Mouse (Mus musculus): Measurements from ENCODE around the gene Upf3a. TPM values are rescaled to one million over a fixed set of nuclear protein-coding genes. Genes with fewer than 3 reads are reported as not detected.
"Not testable (repeated sequence)": the region's sequence is repeated elsewhere in the genome, so short reads cannot be mapped to it uniquely, and the experiment has no call there.

The Upf3a gene
- 43.1 and 45.7 TPM in 2 replicates for polyA plus RNA-seq (2016; fragmentation: Nextera tagmentation; extraction: Ambion mirVana)

DNA sequence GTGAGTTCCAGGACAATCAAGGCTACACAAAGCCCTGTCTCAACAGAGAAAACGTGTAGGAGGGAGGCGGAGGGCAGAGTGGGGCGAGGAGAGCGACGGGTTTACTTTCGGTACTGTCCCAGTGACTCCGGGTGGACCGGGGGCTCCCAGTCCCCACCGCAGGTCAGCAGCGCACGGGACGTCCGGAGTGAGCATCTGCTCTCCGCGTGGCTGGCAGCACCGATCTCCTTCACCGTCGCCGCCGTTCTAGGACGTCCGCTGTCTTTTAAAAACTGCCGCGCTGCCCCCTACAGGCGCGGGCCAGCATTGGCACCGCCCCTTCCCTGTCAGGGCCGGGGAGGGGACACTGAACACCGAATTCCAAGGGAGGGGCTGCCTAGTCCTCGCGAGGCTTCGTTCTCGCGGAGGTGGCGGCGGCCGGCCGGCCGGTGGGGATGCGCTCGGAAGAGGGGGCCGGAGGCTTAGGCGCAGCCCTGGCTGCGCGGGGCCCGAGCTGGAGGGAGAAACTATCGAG lies at the start of gene Upf3a:
Upf3a (plus strand) TSS at position 366 of the 514 bp plus-strand sequence.
- Histone ChIP-seq H3K4me1 (peaks cover 16% of the 10 kb centered on the region), H3K4me3 (peak within 1 kb of the TSS; percentile 67), H3K9ac (replicated peaks) (peak within 1 kb of the TSS; percentile 83), H3K27me3 (no peaks in the 10 kb centered on the region), H3K4me2 (replicated peaks) (peak within 1 kb of the TSS; percentile 70), H3K36me3 (peaks cover 29% of the 10 kb centered on the region), H3K9me3 (no peaks in the 10 kb centered on the region), H3K27ac (replicated peaks) (peak within 1 kb of the TSS; percentile 98)
- WGBS, result under 1% methylated on average over 47 of the region's 47 CpGs
- peak; percentile 94 for ATAC-seq (ENCODE audit: low FRiP score, low read depth)

DNA sequence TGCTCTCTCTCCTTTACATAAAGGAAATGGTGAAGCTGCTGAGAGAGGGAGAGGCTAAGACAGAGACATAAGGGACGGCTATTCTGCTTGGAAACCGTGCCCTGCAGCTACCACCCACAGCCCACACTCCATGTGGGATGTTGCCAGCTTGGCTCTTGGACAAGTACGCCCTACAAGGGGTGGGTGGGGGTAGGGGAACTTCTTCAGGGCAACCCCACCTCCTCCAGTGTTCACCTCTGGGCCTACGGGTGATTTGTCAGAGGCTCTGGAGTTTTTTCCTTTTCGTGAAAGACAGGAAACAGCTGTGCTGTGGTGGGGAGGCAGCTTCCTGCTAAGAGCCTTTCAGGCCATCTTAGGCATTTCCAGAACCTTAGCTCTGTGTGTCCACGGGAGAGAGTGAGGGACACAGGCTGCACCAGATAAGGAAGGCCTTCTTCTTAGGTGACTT lies 45.1 kb upstream of the Upf3a start:
- Histone ChIP-seq H3K27ac (replicated peaks) (no peak overlapping the region), H3K4me2 (replicated peaks) (no peak overlapping the region), H3K4me1 (no peaks in the 10 kb centered on the region), H3K27me3 (no peaks in the 10 kb centered on the region), H3K9me3 (no peaks in the 10 kb centered on the region), H3K36me3 (no peaks in the 10 kb centered on the region), H3K4me3 (no peak overlapping the region), H3K9ac (replicated peaks) (no peak overlapping the region)
- no peak for ATAC-seq (ENCODE audit: low FRiP score, low read depth)
- WGBS, result 56% methylated on average over 6 of the region's 6 CpGs

DNA sequence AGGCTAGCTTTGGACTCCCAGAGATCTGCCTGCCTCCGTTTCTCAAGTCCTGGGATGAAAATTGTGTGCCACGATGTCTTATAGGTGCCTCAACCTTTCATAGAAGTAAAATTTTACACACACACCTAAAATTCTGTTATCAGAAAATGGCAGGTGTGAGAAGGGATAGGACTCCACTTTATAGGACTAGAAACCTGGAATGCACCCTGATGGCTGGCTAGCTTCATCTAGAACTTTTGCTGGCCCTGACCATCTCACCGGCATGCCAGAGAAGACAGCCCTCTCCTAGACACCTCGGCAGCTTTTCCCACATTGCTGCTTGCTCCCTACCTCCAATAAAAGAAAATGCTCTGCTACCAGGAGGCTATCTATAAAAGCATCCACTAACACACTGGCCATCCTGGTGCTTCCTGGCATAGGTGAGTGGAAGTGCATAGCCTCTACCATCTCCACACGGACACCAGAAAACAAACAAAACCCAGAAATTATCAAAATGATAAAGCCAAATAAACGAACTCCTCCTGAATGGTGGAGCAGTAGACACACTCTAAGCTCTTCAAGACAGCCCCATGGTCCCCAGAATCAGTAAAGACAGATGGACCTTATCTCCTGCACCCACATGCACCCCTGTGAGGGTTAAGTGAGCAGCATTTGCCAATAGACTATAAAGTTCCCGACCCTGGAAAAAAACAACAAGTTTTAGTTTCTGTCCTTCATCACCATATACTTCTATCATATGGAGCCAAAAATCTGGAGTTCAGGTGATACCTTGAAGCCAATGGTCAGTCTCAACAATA lies 44.4 kb upstream of the Upf3a start:
- H3K27ac ChIP-seq (replicated peaks), result no peak overlapping the region
- no peak for ATAC-seq (ENCODE audit: low FRiP score, low read depth)
- no peaks in the 10 kb centered on the region for H3K27me3 ChIP-seq
- H3K4me1 ChIP-seq, result no peaks in the 10 kb centered on the region
- H3K36me3 ChIP-seq, result no peaks in the 10 kb centered on the region
- H3K4me2 ChIP-seq (replicated peaks), result no peak overlapping the region
- H3K9me3 ChIP-seq, result no peaks in the 10 kb centered on the region
- WGBS, result 88% methylated on average over 7 of the region's 7 CpGs
- no peak overlapping the region for H3K4me3 ChIP-seq
- no peak overlapping the region for H3K9ac ChIP-seq (replicated peaks)

DNA sequence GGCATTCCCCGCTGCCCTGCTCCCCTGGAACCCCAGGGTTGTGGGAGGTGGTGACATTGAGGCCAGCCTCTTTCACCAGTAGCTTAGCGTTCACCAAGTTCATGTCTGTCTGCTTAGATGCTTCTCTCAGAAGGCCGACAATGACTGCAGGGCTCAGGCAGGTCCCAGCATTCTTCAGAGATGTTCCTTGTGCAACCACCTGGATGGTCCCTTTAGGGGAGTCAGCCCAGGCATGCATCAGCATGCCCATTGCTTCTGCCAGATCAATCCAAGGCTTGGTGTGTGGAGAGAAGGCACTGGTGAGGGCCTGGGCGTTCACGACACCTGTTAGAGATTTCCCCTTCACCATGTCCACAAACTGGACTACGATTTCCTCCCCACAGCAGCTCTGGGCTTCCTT lies 39.2 kb upstream of the Upf3a start:
- not testable (repeated sequence) for H3K9me3 ChIP-seq; H3K4me1 ChIP-seq; ATAC-seq (ENCODE audit: low FRiP score, low read depth); H3K27me3 ChIP-seq; H3K27ac ChIP-seq (replicated peaks); H3K9ac ChIP-seq (replicated peaks); H3K4me3 ChIP-seq; H3K36me3 ChIP-seq; H3K4me2 ChIP-seq (replicated peaks)
- WGBS, result 91% methylated on average over 5 of the region's 6 CpGs

DNA sequence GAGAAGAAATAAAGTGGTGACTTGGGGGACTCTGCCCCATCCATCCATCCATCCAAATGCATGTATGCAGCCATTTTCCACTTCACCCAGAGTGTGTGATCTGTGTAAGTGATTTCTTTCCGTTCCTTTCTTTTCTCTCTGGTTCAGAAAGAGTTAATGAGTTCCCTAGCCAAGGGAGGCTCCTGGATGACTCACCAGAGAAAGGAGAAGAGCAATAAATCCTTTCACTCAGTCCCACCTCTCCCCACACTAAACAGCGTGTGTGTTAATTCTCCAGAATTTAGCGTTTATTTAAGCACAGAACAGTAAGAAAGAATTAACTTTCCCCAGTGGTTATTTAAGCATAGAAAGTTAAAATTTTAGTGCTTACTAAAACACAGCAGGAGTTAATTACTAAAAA lies 37.8 kb upstream of the Upf3a start:
- WGBS, result 50% methylated on average over 3 of the region's 3 CpGs
- Histone ChIP-seq H3K4me2 (replicated peaks) (no peak overlapping the region), H3K36me3 (no peaks in the 10 kb centered on the region), H3K4me1 (no peaks in the 10 kb centered on the region), H3K4me3 (no peak overlapping the region), H3K9ac (replicated peaks) (no peak overlapping the region), H3K27me3 (no peaks in the 10 kb centered on the region), H3K27ac (replicated peaks) (no peak overlapping the region), H3K9me3 (no peaks in the 10 kb centered on the region)
- no peak for ATAC-seq (ENCODE audit: low FRiP score, low read depth)

DNA sequence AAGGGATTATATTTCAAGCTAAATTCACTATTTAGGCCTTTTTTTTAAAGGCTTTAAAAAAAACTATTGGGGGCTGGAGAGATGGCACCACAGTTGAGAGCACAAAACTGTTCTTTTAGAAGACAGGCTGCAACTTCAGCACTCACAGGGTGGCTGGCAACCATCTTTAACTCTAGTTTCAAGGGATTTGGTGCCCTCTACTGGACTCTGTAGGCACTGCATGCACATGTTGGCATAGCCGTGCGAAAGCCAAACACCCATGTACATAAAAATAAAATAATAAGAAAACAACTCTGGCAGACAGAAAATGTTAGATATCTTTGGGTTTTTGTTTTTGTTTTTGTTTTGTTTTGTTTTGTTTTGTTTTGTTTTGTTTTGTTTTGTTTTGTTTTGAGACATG lies 31.7 kb upstream of the Upf3a start:
- Histone ChIP-seq H3K36me3 (no peaks in the 10 kb centered on the region), H3K4me2 (replicated peaks) (no peak overlapping the region), H3K9ac (replicated peaks) (no peak overlapping the region), H3K9me3 (no peaks in the 10 kb centered on the region), H3K4me1 (peaks cover 9% of the 10 kb centered on the region), H3K27me3 (no peaks in the 10 kb centered on the region), H3K27ac (replicated peaks) (no peak overlapping the region), H3K4me3 (no peak overlapping the region)
- no peak for ATAC-seq (ENCODE audit: low FRiP score, low read depth)
- WGBS, result 18% methylated on average over 2 of the region's 2 CpGs

DNA sequence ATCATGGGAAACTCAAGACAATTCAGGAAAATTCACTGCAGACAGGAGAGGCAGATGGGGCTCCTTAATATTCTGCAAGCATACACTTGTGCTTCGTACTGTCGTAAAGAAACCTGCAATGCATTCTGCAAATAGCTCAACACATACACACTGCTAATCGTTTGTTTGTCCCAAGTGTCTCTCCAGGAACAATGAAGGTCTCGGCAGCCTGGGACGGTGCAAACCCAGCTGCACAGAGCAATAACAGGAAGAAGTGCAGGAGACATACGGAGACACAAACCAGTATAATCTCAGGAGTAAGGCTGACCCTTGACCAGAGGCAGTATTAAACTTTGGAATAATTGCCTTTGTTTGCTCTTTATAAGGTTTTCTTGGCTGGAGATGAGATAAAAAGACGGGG lies 28.9 kb upstream of the Upf3a start:
- Histone ChIP-seq H3K27me3 (no peaks in the 10 kb centered on the region), H3K27ac (replicated peaks) (no peak overlapping the region), H3K9ac (replicated peaks) (no peak overlapping the region), H3K9me3 (no peaks in the 10 kb centered on the region), H3K36me3 (peaks cover 14% of the 10 kb centered on the region), H3K4me2 (replicated peaks) (no peak overlapping the region), H3K4me3 (no peak overlapping the region), H3K4me1 (peaks cover 18% of the 10 kb centered on the region)
- WGBS, result 73% methylated on average over 7 of the region's 7 CpGs
- ATAC-seq (ENCODE audit: low FRiP score, low read depth), result no peak

DNA sequence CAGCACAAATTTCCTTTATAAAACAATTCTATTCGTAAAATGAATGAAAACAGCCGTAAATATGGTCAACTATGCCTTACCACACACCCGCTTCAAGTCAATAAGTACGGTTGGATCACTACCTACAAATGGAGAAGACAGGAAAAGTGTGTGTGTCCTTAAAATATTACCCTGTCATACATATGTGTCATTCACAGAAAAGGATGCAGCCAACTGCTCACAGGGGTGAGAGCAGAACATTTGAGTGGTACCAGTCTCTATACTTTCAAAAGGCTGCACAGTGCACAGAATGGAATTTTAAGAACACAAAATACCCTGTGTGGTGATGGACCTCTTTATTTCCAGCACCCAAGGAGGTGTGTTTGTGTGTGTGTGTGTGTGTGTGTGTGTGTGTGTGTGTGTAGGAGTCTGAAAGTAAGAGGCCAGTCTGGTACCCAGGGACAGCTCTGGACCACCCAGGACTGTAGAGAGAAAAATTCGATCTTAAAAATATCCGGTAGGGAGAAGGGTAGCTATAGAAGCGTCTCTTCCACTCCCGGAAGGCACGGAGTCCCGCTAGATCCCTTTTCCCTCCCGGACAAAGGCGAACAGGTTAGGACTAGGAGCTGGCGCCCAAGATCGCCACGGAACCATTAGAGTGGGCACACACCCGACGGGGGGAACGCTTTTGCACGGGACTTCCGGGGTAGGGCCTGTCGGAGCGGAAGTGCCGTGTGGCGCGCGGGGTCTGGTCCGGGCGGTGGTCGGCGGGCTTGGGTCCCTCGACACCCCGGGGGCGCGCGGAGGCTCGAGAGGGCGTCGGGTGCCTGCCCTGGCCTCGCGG lies 28.2 kb upstream of the Upf3a start, which contains the start of gene Cdc16:
Cdc16 (plus strand) TSS at position 695 of the 823 bp plus-strand sequence.
- Histone ChIP-seq H3K27me3 (no peaks in the 10 kb centered on the region), H3K27ac (replicated peaks) (peak within 1 kb of the TSS; percentile 73), H3K4me1 (peaks cover 18% of the 10 kb centered on the region), H3K4me2 (replicated peaks) (peak within 1 kb of the TSS; percentile 89), H3K9ac (replicated peaks) (peak within 1 kb of the TSS; percentile 95), H3K9me3 (no peaks in the 10 kb centered on the region), H3K4me3 (peak within 1 kb of the TSS; percentile 99), H3K36me3 (peaks cover 19% of the 10 kb centered on the region)
- peak; percentile 95 for ATAC-seq (ENCODE audit: low FRiP score, low read depth)
- WGBS, result 9% methylated on average over 40 of the region's 40 CpGs

DNA sequence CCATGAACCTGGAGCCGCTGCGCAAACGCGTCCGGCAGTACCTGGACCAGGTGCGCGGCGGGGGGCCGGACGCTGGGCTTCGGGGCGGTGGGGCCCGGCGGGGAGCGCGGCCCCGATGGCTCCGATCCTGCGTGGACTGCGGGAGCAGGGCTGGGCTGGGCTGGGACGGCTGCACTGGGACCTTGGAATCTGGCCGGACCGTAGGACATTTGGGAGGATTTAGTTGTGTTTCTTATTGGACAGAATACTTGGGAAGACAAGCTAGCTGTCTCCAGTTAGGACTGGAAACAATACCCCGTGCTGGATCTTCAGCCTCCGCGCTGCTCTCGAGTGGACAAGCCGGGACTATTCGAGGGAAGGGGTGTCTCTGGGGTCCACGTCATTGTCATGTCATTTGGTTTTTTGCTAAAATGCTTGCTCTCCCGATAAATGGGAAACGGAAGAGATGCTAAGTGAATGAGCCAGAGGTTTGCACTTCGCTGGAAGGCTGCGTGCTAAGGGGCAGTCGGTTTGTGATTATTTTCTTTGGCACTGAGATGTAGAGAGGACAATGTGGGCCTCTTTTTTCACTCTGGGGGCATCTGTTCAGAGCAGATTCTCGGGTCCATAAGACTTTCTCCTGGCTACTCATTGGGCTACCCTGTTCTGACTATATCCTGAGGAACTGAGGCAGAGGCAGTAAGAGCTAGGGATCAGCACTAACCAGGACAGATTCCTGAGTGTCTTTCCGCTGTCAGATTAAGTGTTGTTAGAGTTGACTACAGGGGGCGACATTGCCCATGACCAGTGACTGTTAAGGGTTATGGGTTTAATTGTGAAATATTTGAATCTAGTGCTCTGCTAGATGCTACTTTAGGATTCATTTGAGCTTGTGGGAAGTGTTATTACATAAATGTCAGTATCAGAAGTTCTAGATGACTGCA lies 27.3 kb upstream of the Upf3a start:
- H3K27ac ChIP-seq (replicated peaks), result peak overlapping the region; percentile 67
- peaks cover 18% of the 10 kb centered on the region for H3K4me1 ChIP-seq
- peak overlapping the region; percentile 99 for H3K4me3 ChIP-seq
- H3K4me2 ChIP-seq (replicated peaks), result peak overlapping the region; percentile 89
- H3K27me3 ChIP-seq, result no peaks in the 10 kb centered on the region
- ATAC-seq (ENCODE audit: low FRiP score, low read depth), result peak; percentile 77
- 1% methylated on average over 38 of the region's 38 CpGs for WGBS
- peak overlapping the region; percentile 95 for H3K9ac ChIP-seq (replicated peaks)
- no peaks in the 10 kb centered on the region for H3K9me3 ChIP-seq
- peaks cover 28% of the 10 kb centered on the region for H3K36me3 ChIP-seq

DNA sequence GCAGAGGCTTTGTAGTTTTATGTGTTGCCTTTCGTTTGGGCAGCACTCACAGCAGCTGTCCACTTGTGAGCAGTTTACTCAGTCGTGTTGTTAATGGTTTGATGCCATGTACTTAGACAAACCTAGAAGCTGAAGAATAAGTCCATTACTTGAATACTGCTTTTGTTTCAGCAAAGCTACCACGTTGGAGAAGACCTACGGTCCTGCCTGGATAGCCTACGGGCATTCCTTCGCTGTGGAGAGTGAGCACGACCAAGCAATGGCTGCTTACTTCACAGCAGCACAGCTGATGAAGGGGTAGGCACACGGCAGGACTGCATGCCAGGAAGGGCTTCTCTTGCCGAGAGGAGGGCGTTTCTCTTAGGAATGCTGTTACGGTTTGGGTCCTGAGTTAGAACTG lies 16.2 kb upstream of the Upf3a start:
- Histone ChIP-seq H3K36me3 (peaks cover 87% of the 10 kb centered on the region), H3K9me3 (no peaks in the 10 kb centered on the region), H3K27me3 (no peaks in the 10 kb centered on the region), H3K4me3 (no peak overlapping the region), H3K9ac (replicated peaks) (no peak overlapping the region), H3K4me2 (replicated peaks) (no peak overlapping the region), H3K4me1 (no peaks in the 10 kb centered on the region), H3K27ac (replicated peaks) (no peak overlapping the region)
- 91% methylated on average over 11 of the region's 11 CpGs for WGBS
- no peak for ATAC-seq (ENCODE audit: low FRiP score, low read depth)

DNA sequence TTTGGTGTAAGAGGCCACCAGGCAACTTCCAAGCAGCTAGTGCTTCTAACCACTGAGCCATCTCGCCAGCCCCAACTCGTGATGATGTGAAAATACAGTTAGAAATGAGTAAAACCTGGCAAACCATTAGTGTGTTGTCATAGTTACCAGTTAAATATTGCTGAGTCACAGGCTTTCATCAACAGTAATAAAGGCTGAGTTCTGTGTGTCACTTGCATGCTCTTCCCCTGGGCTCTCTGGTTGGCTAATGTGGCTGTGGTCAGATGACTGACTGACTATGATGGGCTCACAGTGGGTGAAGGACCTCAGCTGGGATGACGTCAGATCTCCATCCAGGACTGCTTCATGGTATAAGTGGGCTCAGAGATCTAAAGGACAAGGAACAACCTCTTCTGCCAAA lies 4.9 kb upstream of the Upf3a start:
- no peaks in the 10 kb centered on the region for H3K9me3 ChIP-seq
- no peak overlapping the region for H3K4me2 ChIP-seq (replicated peaks)
- no peak for ATAC-seq (ENCODE audit: low FRiP score, low read depth)
- WGBS, result 90% methylated on average over 3 of the region's 3 CpGs
- H3K4me3 ChIP-seq, result no peak overlapping the region
- no peak overlapping the region for H3K27ac ChIP-seq (replicated peaks)
- peaks cover 61% of the 10 kb centered on the region for H3K36me3 ChIP-seq
- no peak overlapping the region for H3K9ac ChIP-seq (replicated peaks)
- peaks cover 9% of the 10 kb centered on the region for H3K4me1 ChIP-seq
- no peaks in the 10 kb centered on the region for H3K27me3 ChIP-seq
